Mouse (Mus musculus) kidney, adult 11 months (tissue): Measurements from ENCODE around the gene B4galt1.

Experiments used
- DNase-seq: peaks from one replicate; pipeline ENCODE4 v3.0.0; 2022

Gene B4galt1

DNA sequence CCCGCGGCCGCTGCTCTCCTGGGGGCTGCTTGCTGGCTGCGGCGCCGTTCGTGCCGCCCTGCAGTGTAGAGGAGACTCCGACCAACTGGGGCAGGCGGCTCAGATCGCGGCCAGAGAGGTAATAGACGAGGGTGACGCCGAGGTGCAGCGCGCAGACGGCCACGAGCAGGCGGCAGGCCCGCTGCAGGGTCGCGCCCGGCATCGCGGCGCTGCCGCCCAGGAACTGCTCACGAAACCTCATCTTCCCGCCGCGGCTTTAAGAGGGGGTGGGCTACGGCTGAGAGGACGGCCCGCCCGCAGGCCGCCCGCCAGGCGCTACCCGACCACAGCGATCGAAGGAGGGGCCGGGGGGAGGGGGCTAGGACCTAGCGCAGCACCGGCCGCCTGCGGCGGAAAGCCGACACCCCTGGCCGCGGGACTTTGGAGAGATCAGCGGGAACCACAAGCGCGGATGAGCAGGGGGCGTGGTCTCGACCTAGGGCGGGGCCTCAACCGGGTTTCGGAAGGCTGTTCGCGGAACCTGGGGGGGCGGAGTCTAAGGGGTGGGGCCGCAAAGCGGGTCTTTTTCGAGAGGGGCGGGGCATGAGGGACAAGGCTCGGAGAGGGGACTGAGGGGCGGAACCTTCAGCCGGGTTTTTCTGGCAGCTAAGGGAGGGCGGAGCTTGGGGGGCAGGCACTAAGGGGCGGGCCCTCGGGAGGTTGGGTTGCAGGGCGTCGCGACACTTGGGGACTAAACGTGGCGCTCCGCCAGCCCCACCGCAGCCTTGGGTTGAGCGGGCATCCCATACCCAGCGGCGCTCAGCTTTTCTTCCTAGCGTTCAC, at the start of gene B4galt1:
Gene B4galt1, minus strand, starts transcription at position 441 of the 822 bp plus-strand sequence.
- DNase-seq: peak; percentile 97

GRCm38 (mm10) chr4:40900612-40901011, 46.8 kb upstream of the B4galt1 start:
- no peak for DNase-seq

- no peak for DNase-seq
Measured at GRCm38 (mm10) chr4:40900071-40900470, 46.3 kb upstream of the B4galt1 start.

GRCm38 (mm10) chr4:40899264-40899663, 45.5 kb upstream of the B4galt1 start:
- no peak for DNase-seq

GRCm38 (mm10) chr4:40898476-40899044, 44.8 kb upstream of the B4galt1 start:
- no peak for DNase-seq

GRCm38 (mm10) chr4:40895646-40896045, 41.8 kb upstream of the B4galt1 start:
- no peak for DNase-seq

DNA sequence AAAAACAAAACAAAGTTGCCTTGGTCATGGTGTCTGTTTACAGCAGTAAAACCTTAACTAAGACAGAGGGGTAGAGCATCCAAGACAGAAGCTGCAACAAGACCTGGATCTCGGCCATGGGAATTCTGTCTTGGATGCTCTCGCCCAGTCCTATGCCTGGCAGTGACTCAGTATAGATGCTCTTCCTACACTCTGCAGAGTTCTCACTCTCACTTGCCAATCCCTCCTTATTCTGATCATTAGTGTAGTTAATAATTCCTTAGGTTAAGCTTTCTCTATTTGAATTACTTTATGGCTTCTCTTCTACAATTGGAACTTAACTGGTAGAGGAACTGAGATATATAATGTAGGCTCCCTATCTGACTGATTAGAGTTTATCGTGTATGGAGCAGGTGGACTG, 41.3 kb upstream of the B4galt1 start:
- DNase-seq: no peak

DNA sequence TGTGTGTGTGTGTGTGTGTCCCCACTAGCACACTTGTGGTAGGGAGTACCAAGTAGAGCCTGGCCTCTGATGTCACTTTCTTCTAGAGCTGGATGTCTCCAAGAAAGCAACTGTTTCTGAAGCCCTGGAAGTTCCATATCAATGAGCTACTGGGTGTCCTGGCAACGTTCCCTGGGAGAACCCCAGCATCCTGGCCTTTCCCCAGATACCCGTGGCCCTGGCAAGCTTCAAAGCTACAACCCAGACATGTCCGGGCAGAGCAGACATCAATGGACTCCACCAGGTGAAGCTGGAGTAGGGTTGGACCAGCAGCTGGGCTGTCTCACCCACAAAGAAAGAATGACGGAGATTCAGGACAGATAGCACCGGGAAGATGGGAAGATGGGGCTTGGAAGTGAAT, 37.4 kb upstream of the B4galt1 start:
- DNase-seq: no peak

DNA sequence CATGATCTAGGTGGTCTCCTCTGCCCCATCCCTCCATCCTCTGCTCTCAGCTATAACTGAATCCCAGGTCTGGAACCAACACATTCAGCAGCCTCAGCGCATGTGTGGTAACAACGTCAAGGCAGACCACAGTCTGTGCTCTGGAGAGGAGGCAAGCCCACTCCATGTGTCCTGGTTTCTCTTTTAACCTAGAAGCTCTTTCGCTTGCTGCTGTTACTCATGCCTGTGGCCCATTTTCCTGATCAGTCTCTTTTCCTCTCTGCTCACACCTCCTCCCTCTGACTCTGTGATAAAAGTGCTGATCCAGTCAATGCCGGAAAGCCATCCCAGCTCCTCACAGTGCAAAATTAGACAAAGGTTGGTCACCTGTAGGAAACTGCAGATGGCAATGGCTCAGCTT, 36.2 kb upstream of the B4galt1 start:
- DNase-seq: no peak

DNA sequence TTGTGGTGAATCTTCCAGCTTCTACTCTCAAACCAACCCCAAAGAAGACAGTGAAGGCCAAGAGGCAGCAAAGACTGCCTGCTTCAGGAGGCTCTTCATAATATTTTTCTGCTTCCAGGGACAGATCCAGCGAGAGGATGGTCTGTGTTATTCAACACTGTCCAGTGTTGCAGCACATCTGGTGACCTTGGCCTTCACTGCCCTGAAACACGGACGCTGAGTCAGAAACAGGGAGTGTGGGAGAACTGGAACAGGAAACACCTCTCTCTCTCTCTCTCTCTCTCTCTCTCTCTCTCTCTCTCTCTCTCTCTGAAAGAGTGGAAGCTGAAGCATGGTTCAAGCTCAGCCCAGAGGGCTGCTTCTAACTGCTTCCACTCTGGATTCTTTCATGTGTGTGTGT, 35.4 kb upstream of the B4galt1 start:
- no peak for DNase-seq

DNA sequence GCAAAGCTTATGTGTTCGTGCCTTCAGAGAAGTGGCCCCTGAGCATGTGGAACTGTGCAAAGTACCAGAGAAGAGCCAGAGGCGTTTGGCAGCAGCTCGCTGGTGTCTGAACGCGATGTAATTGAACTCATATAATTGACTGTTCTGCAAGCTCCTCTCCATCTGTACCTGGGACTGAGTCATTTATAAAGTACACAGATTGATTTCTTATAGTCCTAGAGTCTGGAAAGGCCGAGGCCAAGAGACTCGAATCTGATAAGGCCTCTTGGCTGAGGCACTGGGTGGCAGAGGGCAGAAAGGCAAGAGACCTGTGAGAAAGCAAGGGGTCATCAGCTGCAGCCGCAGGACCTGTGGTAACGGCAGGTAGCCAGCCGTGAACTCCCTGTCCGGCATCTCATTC, 35.0 kb upstream of the B4galt1 start:
- DNase-seq: no peak

DNA sequence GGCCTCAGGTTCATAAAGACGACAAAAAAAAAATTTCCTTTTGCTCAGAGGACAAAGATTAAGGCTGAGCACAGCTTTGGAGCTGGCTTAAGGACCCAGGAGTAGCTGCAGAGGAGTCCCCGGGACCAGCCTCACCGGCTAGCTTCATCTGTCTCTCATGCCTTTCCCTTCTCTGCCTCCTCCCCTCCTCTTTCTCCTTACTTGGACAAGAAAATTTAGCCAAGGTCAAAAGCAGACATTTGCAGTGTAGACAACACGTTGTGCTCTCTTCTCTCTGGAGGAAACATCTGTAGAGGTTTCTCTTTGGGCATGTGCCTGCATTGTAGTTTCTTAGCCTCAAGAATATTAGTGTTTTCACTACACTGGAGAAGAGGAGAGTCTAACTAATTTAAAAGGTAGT, 32.1 kb upstream of the B4galt1 start:
- no peak for DNase-seq

DNA sequence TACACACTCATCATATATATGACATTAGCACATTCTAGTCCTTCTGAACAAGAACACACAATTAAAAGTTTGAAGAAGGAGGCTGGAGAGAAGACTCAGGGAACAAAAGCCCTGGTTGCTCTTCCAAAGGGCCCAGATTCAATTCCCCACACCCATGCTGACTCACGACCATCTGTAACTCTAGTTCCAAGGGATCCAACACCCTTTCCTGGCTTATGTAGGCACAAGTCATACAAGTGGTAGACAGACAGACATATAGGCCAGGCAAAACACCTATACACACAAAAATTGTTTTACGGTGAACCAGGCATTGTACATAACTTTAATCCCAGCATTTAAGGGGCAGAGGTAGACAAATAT, 31.3 kb upstream of the B4galt1 start:
- DNase-seq: no peak

GRCm38 (mm10) chr4:40884282-40885165, 30.7 kb upstream of the B4galt1 start:
- DNase-seq: no peak

DNA sequence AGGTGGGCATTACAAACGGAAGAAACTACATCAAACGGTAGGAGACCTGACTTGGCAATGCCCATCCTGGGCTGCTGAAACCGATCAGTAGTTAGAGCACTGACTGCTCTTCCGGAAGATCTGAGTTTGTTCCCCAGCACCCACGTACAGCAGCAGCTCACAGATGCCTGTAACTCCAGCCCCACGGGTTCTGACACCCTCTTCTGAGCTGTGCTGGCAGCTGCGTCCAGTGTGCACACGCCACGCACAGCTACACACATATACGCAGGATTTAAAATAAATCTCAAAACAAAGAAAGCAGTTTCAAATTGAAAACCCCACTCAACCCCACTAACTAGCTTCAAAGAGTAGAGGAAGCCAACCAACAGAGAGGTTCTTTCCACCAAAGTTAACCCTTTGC, 29.4 kb upstream of the B4galt1 start:
- no peak for DNase-seq

- DNase-seq: no peak
Measured at GRCm38 (mm10) chr4:40877528-40877927, 23.7 kb upstream of the B4galt1 start.

DNA sequence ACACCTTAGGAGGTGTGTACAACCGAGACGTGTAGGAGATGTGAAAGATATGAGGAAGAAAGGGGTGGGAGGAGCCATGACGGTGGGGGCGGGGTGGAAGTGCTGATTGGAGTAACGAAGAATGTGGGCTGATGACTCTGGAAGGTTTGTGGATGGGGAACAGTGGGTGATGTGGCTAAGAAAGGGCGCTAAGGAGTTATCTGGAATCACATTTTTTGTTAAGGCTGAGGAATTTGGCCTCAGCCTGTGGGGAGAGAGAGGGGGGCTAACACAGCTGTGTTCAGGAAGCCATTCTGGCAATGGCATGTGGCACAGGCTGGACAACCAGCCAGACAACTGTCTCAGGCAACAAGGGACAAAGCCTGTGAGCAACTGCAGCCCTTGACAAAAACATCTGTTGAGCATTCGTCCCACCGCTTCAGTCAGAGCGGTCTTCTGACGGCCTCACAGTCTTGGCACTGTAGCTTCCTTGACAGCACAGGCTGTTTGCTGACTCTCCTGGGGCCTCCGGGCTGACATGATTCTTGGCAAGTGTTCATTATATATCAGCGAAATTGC, 23.1 kb upstream of the B4galt1 start:
- DNase-seq: peak; percentile 37

DNA sequence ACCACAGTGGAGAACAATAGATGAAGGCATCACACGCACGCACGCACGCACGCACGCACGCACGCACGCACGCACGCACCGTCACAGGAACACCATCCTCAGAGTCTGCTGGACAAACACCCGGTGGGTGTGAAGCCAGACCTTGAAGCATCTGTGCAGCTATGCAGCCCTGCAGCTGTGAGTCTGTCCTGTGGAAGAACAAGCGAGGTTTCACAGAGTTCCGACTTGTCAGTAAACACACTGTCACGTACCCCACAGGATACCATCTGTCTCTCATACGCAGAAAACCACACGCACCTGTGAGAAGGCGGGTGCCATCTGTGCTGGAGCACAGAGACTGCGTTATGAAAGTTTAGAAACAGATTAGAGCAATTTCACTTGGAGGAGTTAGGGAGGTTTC, 22.0 kb upstream of the B4galt1 start:
- DNase-seq: no peak

- DNase-seq: no peak
Measured at GRCm38 (mm10) chr4:40874794-40875552, 21.2 kb upstream of the B4galt1 start.

DNA sequence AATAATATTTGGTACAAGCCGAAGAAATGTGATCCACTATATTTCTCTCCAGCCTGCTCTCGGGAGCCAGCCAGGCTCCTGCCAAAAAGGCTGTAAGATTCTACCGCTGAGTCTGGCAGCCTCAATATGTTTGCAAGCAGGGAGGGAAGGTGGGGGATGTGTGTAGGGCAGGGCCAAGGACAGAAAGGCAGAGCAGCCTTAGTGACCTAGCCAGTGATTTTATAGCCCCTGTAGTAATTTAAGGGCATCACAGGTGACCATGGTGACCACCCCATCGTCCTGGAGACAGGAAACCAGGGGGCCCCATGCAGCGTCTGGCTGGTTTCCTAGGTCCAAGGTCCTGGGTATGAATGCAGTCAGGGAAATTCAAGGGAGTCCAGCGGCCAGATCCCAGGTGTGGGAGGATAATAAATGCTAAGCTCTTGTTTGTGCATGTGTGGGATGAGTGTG, 20.4 kb upstream of the B4galt1 start:
- peak; percentile 53 for DNase-seq

GRCm38 (mm10) chr4:40873320-40873719, 19.5 kb upstream of the B4galt1 start:
- no peak for DNase-seq

DNA sequence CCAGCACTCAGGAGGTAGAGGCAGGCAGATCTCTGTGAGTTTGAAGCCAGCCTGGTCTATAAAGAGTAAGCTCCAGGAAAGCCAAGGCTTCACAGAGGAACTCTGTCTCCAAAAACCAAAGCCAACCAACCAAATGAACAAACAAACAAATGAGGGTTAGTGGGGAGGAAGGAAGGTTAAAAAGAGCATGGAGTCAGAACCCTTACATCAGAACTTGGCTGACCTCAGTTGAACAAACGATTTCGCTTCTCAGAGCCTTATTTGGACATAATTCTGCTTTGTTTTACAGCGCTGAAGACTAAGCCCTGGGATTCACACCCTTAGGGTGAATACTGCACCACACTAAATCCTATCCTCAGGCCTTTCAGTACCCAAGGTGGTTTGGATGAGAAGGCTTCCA, 18.3 kb upstream of the B4galt1 start:
- no peak for DNase-seq

DNA sequence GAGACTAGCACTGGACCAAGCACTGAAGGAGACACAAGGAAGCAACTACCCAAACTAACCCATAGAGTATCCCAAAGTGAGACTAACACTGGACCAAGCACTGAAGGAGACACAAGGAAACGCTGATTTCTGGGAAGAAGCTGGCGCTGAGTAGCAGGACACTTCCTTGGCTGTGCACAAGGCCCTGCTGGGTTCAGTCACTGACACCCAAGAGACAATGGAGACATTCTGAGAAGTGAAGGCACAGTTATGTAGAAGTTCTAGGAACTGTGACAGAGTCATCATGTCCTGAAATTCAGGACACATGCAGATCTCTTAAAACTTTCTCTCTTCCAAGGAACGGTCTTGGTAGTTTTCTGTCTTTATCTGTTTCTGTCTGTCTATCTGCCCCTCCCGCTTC, 16.4 kb upstream of the B4galt1 start:
- DNase-seq: no peak
